Mouse (Mus musculus) layer of hippocampus, adult 2 months (tissue): Measurements from ENCODE around the gene Nid1. TPM values are rescaled to one million over a fixed set of nuclear protein-coding genes. Genes with fewer than 3 reads are reported as not detected.
"Not testable (repeated sequence)": the region's sequence is repeated elsewhere in the genome, so short reads cannot be mapped to it uniquely, and the experiment has no call there.

Source experiments
- DNase-seq, 2 experiments: peaks; one replicate each; pipeline ENCODE4 v3.0.0; 2022; ENCODE audit warnings: low spot score in 2 of 2
- H3K27ac ChIP-seq: fragments of 200-600 bp; 2 replicates; pipeline ENCODE4 v1.8.1; 2022
- H3K4me3 ChIP-seq: fragments of 200-600 bp; 2 replicates; pipeline ENCODE4 v1.8.1; 2022; ENCODE audit warnings: mild to moderate bottlenecking
- CTCF ChIP-seq: fragments of 200-600 bp; conservative IDR thresholded peaks from 2 replicates; pipeline ENCODE4 v1.8.1; 2022; ENCODE audit warnings: antibody characterized with exemption, mild to moderate bottlenecking, moderate library complexity
- total RNA-seq, 2 experiments: library from RNA; stranded (reverse); gene quantifications; 2 replicates each; pipeline ENCODE4 v1.2.3; 2021

Nid1 gene
- total RNA-seq, 2 experiments from 2014 or later, result 4.3 to 6.2 TPM

DNA sequence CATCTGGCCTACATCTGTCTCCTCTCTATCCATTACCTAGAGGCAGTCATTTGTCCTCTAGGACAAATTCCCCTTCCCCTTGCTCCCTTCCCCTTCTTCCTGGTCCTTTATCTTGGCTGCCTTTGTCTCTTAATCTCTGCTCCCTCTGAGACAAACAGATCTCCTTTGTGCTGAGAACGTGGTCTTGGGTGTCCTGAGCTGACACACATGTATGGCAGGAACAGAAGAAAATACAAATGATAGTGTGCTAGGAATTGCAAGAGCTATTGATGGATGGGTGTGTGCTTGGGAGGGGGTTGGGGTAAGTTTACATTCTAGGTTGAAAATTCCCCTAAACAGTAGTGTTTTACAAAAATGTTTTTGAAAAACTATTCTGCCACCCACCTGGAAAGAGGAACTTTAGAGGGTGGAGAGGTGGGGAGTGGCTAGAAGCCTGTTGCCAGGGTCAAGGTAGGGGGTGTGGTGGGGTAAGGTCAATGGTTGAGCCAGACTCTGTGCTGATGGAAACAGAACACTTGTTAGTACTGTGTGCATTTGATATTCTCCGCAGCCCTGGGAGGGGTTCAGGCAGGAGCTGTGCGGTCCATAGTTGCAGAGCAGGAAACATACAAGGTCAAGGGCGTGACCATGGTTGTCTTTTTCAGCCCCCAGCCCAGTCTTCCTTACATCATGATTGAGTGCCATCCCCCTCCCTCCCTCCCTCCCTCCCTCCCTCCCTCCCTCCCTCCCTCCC lies 9.5 kb downstream of the Nid1 start:
- H3K27ac ChIP-seq, DNase-seq, H3K4me3 ChIP-seq: not testable (repeated sequence)

DNA sequence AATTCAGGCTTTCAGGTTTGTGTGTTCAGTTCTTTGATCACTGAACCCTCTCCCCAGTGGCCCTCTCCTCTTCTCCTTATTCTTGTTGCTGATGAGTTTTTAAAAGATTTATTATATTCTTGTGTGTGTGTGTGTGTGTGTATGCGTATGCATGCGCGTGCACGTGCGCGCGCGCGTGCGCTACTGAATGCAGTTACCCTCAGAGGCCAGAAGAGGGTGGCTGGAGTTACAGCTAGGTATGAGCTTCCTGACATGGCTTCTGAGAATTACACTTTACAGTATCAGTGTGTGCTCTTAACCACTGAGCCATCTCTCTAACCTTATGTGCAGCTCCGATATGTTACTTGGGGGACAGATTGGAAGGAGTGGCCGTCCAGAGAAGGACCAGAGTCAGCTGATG lies 12.6 kb downstream of the Nid1 start:
- not testable (repeated sequence) for H3K27ac ChIP-seq, DNase-seq, H3K4me3 ChIP-seq

DNA sequence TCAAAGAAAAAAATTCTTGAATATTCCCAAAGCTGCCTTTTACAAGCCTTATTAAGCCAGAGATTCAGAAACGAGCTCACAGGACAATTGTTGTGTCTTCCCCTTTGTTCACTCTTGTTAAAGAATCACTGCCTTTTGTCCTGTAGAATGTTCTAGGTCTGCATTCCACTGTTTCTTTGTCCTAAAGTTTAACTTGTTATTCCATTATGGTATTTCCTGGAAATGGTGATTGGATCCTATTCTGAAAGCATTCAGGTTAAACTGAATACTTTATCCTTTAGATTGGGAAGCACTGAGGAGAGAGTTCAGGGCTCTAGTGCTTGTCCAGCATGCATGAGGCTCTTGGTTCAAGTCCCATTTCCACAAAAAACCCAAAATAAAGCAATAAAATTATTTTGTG lies 13.6 kb downstream of the Nid1 start:
- not testable (repeated sequence) for H3K4me3 ChIP-seq, DNase-seq, H3K27ac ChIP-seq

DNA sequence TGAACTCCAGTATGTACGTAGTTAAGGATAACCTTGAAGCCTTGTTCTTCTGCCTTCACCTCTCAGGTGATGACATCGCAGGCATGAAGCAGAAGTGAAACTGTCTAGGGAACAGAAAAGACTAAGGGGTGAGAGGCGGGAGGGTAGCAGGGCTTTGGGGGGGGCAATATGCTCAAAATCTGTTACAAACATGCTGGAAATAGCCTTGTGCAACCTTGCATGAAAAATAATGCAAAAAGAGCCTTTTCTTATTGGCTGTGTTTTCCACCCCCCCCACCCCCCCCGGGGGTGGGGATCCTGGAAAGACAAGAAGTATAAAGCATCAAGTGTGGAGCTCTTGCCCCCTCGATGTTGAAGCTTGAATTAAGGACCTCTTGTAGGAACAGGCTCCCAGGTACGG lies 16.0 kb downstream of the Nid1 start:
- DNase-seq, H3K27ac ChIP-seq, H3K4me3 ChIP-seq: not testable (repeated sequence)

DNA sequence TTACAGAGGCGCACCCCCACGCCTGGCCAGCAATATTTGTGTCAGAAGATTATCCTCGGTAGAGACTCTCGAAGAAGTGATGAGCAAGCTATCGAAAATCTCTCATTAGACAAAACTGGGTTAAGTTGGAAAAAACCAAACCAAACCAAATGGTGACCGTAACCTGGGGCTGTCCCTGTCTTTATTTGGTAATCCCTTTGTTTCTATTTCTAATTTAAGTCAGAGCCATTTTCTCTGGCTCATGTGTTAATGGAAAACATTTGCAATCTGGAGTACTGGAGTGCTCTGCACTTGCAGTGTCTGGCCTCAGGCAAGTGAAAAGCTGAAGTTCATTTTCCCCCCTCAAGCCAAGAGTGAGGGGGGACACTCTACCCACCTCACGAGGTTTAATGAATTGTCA lies 16.9 kb downstream of the Nid1 start:
- not testable (repeated sequence) for H3K4me3 ChIP-seq, DNase-seq, H3K27ac ChIP-seq

DNA sequence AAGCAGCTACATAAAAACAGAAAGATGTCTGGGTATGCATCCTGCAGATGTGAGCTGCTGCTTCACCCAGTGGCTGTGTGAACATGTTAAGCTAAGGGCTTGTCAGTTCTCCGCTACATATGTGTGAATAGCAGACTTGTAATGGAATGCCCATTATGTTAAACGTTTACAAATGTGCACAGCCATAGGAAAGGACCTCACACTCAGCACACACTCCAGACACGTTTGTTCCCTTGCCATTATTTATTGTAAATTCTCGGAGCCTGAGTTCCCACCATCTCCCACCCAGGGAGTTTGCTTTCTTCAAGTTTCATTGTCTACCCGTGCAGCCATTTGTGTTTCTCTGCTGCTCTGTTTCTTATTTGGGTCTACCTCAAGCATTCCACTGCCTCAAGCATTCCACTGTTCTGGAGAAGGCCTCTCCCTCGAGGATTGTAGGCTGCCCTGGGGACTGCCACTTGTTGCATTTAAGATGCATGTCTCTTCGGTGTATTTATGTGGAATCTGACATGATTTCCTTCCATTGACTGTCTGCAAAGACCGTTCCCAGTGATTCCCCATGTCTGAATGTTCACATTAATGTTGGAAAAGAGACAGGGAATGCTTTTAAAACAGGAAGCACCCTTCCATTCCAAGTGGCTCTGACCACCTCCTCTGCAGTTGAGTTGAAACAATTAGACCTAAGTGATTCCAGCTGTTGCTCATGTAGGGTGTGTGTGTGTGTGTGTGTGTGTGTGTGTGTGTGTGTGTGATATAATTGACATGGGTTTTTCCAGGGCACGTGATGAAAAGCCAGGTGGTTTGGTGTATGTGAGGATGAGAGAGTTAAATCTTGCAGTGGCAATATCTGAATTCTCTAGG lies 18.5 kb downstream of the Nid1 start:
- H3K27ac ChIP-seq, H3K4me3 ChIP-seq, DNase-seq: not testable (repeated sequence)

DNA sequence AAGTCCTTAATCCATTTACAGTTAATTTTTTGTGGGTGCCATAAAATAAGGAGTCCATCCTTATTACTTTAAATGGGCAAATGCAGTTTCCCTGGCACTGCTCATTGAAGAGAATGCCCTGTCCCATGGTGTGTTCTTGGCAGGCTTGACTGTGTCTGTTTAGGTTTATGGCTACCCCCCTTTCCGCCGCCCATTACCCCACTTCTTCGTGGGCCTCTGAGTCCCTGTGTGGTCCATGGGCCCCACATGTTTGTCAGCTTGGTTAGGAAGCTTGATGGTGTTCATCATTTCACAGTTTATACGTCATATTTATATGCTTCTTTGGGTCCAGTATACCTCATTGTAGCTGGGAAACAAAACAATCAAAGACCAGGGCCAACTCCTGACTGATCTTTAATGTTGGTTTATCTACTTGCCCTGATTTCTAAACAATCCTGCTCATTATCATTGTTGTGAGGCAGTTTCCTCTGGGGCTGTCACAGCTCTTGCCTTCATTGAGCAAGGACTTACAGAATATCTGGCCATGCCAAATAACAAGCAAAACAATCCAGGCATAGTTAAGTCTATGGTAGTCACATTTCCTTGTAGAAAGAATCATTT lies 20.9 kb downstream of the Nid1 start:
- Histone ChIP-seq H3K4me3 (no peak overlapping the region), H3K27ac (no peak overlapping the region)
- DNase-seq, result no peak
- no peak for TF ChIP-seq CTCF

DNA sequence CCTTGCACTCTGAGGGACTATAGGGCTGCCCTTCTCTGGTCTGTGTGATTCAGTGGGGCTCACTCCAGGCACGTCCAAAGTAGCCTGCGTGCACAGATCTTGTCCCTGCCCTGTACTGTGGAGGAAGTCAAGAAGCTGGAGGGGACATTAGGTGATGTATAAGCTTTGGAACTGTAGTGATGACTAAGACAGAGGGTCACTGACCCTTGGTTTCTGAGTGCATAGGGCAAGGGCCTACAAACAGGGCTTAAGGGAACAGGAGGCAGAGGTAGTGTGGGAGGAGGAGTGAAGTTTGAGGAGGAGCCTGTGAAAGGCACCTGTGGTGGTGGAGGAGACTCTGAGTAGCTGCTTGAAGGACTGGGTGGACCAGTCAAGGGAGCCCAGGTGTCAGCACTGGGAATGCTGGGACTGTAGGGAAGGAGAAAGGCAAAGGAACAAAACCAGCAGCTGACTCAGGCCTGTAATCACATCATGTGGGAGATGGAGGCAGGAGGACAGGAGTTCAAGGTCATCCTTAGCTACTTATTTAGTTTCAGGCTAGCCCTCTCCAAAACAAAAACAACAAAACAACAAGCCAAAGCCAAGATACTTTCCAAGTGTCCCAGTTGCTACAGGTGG lies 23.3 kb downstream of the Nid1 start:
- no peak for TF ChIP-seq CTCF
- no peak overlapping the region for H3K4me3 ChIP-seq
- no peak for DNase-seq
- no peak overlapping the region for H3K27ac ChIP-seq

DNA sequence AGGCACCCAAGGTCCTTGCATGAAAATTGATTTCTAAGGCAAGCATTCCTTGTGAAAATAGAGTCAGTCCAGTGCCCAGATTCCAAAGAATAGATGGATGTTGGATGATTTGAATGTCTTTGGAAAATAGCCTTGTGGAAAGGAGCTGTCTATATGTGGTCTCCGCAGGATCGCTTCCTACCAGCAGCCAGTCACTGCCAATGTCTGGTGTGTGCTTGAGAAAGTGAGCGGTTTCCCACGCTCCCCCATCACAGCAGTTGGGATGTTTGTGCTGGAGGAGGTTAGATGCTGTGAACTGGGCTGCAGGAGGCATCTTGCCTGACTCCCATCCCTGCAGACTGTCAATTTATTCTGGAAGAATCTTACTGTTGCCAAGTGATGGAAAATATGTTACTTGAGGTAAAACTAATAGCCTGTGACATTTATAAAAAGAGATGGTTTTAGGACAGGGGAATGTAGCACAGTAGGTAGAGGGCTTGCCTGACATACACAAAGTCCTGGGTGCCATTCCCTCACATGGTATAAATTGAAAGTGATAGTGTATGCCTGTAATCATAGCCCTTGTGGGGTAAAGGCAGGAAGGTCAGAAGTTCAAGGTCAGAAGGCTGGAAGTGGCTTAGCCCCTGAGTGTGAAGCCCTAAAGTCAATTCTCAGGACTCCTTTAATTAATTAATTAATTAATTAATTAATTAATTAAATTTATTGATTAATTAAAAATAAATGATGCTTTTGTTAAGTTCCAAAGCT lies 24.3 kb downstream of the Nid1 start:
- TF ChIP-seq CTCF, result no peak
- no peak overlapping the region for H3K27ac ChIP-seq
- DNase-seq, result no peak
- H3K4me3 ChIP-seq, result no peak overlapping the region

DNA sequence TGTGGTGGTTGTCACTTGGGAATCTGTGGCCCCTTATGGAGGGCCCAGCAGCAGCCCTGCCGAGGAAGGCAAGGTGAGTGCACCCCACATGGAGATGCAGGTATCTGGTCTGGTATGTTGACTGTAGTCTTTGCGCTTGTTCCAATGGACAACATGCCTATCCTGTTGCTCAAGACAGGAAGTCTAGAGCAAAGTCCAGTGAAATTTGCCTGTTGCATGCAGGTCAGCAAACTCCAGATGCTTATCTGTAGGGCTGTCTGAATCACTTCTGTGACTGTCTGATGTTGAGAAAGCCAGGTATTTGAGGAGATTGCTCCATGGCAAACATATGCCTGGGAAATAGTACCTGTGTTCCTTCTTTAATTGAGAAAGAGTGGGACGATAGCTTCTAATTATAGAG lies 26.6 kb downstream of the Nid1 start:
- Histone ChIP-seq H3K27ac (no peak overlapping the region), H3K4me3 (no peak overlapping the region)
- TF ChIP-seq CTCF, result no peak
- DNase-seq, result no peak

DNA sequence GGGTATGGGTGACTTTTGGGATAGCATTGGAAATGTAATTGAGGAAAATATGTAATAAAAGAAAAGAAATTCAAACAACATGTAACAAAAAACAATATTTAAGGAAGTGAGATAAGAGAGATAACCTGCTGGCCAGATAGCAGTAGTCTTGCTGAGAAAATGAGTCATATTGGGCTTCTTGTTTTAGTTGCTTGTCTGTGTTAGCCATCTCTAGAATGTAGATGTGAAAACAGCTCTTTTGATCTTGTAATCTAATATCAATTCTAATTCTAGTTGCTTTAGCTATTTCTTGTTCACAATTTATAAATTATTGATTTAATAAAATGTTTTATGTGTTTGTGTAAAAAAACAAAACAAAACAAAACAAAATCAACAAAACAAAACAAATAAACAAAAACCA lies 29.9 kb downstream of the Nid1 start:
- not testable (repeated sequence) for DNase-seq, H3K27ac ChIP-seq, H3K4me3 ChIP-seq

DNA sequence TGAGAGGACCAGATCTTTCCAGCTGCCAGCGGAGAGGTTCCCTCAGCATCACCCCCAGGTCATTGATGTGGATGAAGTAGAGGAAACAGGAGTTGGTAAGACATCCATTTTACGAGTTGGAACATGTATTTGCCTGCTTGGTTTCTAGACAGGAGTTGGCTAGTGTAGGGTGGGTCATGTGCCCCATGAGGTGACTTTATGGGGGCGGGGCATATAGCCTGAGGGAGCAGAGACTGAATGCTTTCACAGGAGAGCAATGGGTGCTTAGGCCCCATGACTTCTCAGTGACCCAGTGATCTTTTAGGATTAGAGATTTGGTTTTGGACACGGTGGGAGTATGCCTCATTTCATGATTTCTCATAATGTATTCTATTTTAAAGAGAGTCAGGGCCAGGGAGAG lies 31.2 kb downstream of the Nid1 start:
- H3K4me3 ChIP-seq, result no peak overlapping the region
- TF ChIP-seq CTCF, result no peak
- no peak for DNase-seq
- no peak overlapping the region for H3K27ac ChIP-seq

DNA sequence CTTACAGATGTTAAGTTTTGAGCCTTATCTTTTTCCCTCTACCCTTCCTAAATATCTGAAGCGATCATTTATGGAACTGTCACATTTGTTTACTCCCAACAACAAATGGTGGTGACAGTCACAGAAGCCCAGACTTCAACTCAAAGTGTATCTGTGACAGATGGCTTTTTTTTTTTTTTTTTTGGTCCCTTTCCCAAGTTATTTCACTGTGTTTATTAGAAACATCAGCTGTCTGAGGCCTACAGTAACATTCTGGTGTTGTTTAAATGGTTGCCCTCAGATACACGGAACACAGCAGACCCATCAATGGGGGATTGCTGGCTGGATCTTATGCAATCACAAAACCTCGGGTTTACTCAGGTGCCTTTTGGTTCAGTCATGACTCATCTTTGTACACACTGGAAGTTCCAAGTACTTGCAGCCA lies 34.0 kb downstream of the Nid1 start:
- no peak for TF ChIP-seq CTCF
- no peak for DNase-seq
- H3K4me3 ChIP-seq, result no peak overlapping the region
- no peak overlapping the region for H3K27ac ChIP-seq

DNA sequence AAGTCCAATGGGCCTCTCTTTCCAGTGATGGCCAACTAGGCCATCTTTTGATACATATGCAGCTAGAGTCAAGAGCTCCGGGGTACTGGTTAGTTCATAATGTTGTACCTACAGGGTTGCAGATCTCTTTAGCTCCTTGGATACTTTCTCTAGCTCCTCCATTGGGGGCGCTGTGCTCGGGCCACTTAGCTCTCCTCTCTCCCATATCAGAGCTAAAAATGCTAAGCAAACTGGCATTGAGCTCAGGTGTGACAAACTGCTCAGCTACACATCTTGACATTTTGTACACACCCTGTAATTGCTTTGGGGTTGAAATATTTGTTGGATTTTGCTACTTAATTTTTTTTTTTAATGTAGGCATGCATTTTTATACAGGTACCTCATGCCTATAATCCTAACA lies 37.1 kb downstream of the Nid1 start:
- not testable (repeated sequence) for DNase-seq, H3K4me3 ChIP-seq, H3K27ac ChIP-seq
